Mouse (Mus musculus) embryonic facial prominence, embryonic 11.5 days (tissue): ENCODE data around the gene Socs2. TPM values are rescaled to one million over a fixed set of nuclear protein-coding genes. Genes with fewer than 3 reads are reported as not detected.

Experiments used
- ATAC-seq: fragments of 200-750 bp; cut with Nextera tagmentation; replicated peaks from 2 replicates; pipeline ENCODE4 v1.8.0; 2017; ENCODE audit warnings: low read depth; ENCODE audit not compliant: insufficient number of reproducible peaks, low FRiP score, low TSS enrichment
- DNase-seq: peaks from one replicate; pipeline ENCODE4 v3.0.0-alpha.2; 2015; ENCODE audit warnings: low spot score
- H3K27ac ChIP-seq: fragments of 300-500 bp; sonication (generic); replicated peaks from 2 replicates; pipeline ENCODE4 v1.5.1; 2014; ENCODE audit warnings: mild to moderate bottlenecking, low read depth, low read length, control low read depth
- H3K27me3 ChIP-seq: fragments of 300-500 bp; sonication (generic); 2 replicates; pipeline ENCODE4 v1.6.1; 2014; ENCODE audit warnings: mild to moderate bottlenecking, low read length, moderate library complexity, mixed read lengths; ENCODE audit not compliant: control insufficient read depth, insufficient read depth
- H3K36me3 ChIP-seq: fragments of 300-500 bp; sonication (generic); replicated peaks from 2 replicates; pipeline ENCODE4 v1.6.1; 2014; ENCODE audit warnings: low read depth, mild to moderate bottlenecking, low read length, moderate library complexity, mixed read lengths; ENCODE audit not compliant: control insufficient read depth, insufficient read depth
- H3K4me1 ChIP-seq: fragments of 300-500 bp; sonication (generic); 2 replicates; pipeline ENCODE4 v1.6.1; 2014; ENCODE audit warnings: low read length, mixed read lengths; ENCODE audit not compliant: control insufficient read depth, insufficient read depth
- H3K4me2 ChIP-seq: fragments of 300-500 bp; sonication (generic); 2 replicates; pipeline ENCODE4 v1.6.1; 2014; ENCODE audit warnings: low read depth, mild to moderate bottlenecking, control low read depth, low read length, moderate library complexity
- H3K4me3 ChIP-seq: fragments of 300-500 bp; sonication (generic); 2 replicates; pipeline ENCODE4 v1.5.1; 2014; ENCODE audit warnings: low read depth, low read length, control low read depth
- H3K9ac ChIP-seq: fragments of 300-500 bp; sonication (generic); replicated peaks from 2 replicates; pipeline ENCODE4 v1.6.1; 2014; ENCODE audit warnings: mild to moderate bottlenecking, control low read depth, low read length
- H3K9me3 ChIP-seq: fragments of 300-500 bp; sonication (generic); replicated peaks from 2 replicates; pipeline ENCODE4 v1.6.1; 2016; ENCODE audit warnings: mild to moderate bottlenecking, low read length, inconsistent platforms, mixed read lengths; ENCODE audit not compliant: control insufficient read depth
- WGBS: fragments of 180-500 bp; shearing (Covaris S2); extraction: QIAGEN DNeasy Blood & Tissue Kit; methylation state at CpG from one replicate; pipeline ENCODE4 v1.1.7; 2014; 5-methylcytosine and 5-hydroxymethylcytosine counted together
- polyA plus RNA-seq: library from polyadenylated mRNA; unstranded; fragments of >200 nt; fragmentation: Nextera tagmentation; extraction: Ambion mirVana; gene quantifications from 2 replicates; pipeline ENCODE4 v1.2.1, GENCODE M21; 2014

Socs2 gene
- polyA plus RNA-seq, 1 experiment from 2014 or later = 50.5 TPM

- Histone ChIP-seq H3K36me3 (no peaks in the 10 kb centered on the region), H3K4me2 (no peak overlapping the region)
- ATAC-seq = no peak
Observed at GRCm38 (mm10) chr10:95410209-95410608, 6.8 kb downstream of the Socs2 start.

GRCm38 (mm10) chr10:95409149-95409548, 7.8 kb downstream of the Socs2 start:
- no peak for DNase-seq
- Histone ChIP-seq H3K4me2 (no peak overlapping the region), H3K36me3 (no peaks in the 10 kb centered on the region), H3K4me1 (no peaks in the 10 kb centered on the region), H3K9me3 (no peaks in the 10 kb centered on the region), H3K9ac (no peak overlapping the region), H3K4me3 (no peak overlapping the region), H3K27me3 (no peaks in the 10 kb centered on the region), H3K27ac (no peak overlapping the region)
- 78% methylated on average over 7 of the region's 7 CpGs for WGBS
- no peak for ATAC-seq

More at GRCm38 (mm10) chr10:95410209-95410608, 6.8 kb downstream of the Socs2 start:
- Histone ChIP-seq H3K4me3 (no peak overlapping the region), H3K4me1 (no peaks in the 10 kb centered on the region), H3K27me3 (no peaks in the 10 kb centered on the region), H3K27ac (no peak overlapping the region), H3K9ac (no peak overlapping the region), H3K9me3 (no peaks in the 10 kb centered on the region)
- 89% methylated on average over 4 of the region's 4 CpGs for WGBS
- no peak for DNase-seq

GRCm38 (mm10) chr10:95408487-95408886, 8.5 kb downstream of the Socs2 start:
- H3K27ac ChIP-seq = no peak overlapping the region
- H3K4me2 ChIP-seq = no peak overlapping the region
- no peak overlapping the region for H3K9ac ChIP-seq
- H3K27me3 ChIP-seq = no peaks in the 10 kb centered on the region
- H3K36me3 ChIP-seq = no peaks in the 10 kb centered on the region
- DNase-seq (no peak), ATAC-seq (no peak)
- WGBS = 81% methylated on average over 9 of the region's 9 CpGs
- H3K9me3 ChIP-seq = no peaks in the 10 kb centered on the region
- no peak overlapping the region for H3K4me3 ChIP-seq
- no peaks in the 10 kb centered on the region for H3K4me1 ChIP-seq

GRCm38 (mm10) chr10:95407541-95408160, 9.3 kb downstream of the Socs2 start:
- no peak overlapping the region for H3K9ac ChIP-seq
- DNase-seq = no peak
- no peak for ATAC-seq
- no peaks in the 10 kb centered on the region for H3K36me3 ChIP-seq
- 73% methylated on average over 12 of the region's 12 CpGs for WGBS
- no peaks in the 10 kb centered on the region for H3K27me3 ChIP-seq
- no peak overlapping the region for H3K4me3 ChIP-seq
- no peak overlapping the region for H3K4me2 ChIP-seq
- H3K9me3 ChIP-seq = no peaks in the 10 kb centered on the region
- no peaks in the 10 kb centered on the region for H3K4me1 ChIP-seq
- H3K27ac ChIP-seq = no peak overlapping the region

GRCm38 (mm10) chr10:95404774-95405173, 12.2 kb downstream of the Socs2 start:
- DNase-seq (no peak), ATAC-seq (no peak)
- WGBS = 87% methylated on average over 2 of the region's 2 CpGs
- H3K4me2 ChIP-seq = no peak overlapping the region
- no peaks in the 10 kb centered on the region for H3K4me1 ChIP-seq
- no peak overlapping the region for H3K9ac ChIP-seq
- no peaks in the 10 kb centered on the region for H3K9me3 ChIP-seq
- no peaks in the 10 kb centered on the region for H3K27me3 ChIP-seq
- H3K4me3 ChIP-seq = no peak overlapping the region
- H3K36me3 ChIP-seq = no peaks in the 10 kb centered on the region
- H3K27ac ChIP-seq = no peak overlapping the region

GRCm38 (mm10) chr10:95399689-95400354, 17.2 kb downstream of the Socs2 start:
- 38% methylated on average over 13 of the region's 13 CpGs for whole genome bisulfite sequencing
- Histone ChIP-seq H3K9me3 (no peaks in the 10 kb centered on the region), H3K27ac (no peak overlapping the region)

GRCm38 (mm10) chr10:95398489-95398888, 18.5 kb downstream of the Socs2 start:
- H3K4me3 ChIP-seq = peak overlapping the region; percentile 18
- H3K9ac ChIP-seq = peak overlapping the region; percentile 46
- WGBS = 2% methylated on average over 18 of the region's 18 CpGs
- no peaks in the 10 kb centered on the region for H3K36me3 ChIP-seq
- no peak overlapping the region for H3K27ac ChIP-seq
- H3K4me1 ChIP-seq = peaks cover 2% of the 10 kb centered on the region; the same call in 1 of the 2 replicates
- H3K4me2 ChIP-seq = peak overlapping the region; percentile 40
- H3K9me3 ChIP-seq = no peaks in the 10 kb centered on the region
- peak; percentile 46 for DNase-seq
- H3K27me3 ChIP-seq = no peaks in the 10 kb centered on the region
- ATAC-seq = 0 out of 2 replicates have a peak, but pooled peaks have one; percentile 65

More at GRCm38 (mm10) chr10:95399689-95400354, 17.2 kb downstream of the Socs2 start:
- Histone ChIP-seq H3K36me3 (no peaks in the 10 kb centered on the region), H3K9ac (no peak overlapping the region), H3K27me3 (no peaks in the 10 kb centered on the region), H3K4me1 (peaks cover 2% of the 10 kb centered on the region; the same call in 1 of the 2 replicates), H3K4me3 (no peak overlapping the region), H3K4me2 (no peak overlapping the region)
- ATAC-seq (no peak), DNase-seq (peak; percentile 22)

GRCm38 (mm10) chr10:95397191-95397835, 19.7 kb downstream of the Socs2 start:
- 39% methylated on average over 7 of the region's 7 CpGs for WGBS

More at GRCm38 (mm10) chr10:95397191-95397835, 19.7 kb downstream of the Socs2 start:
- H3K27me3 ChIP-seq = no peaks in the 10 kb centered on the region
- H3K27ac ChIP-seq = no peak overlapping the region
- no peak for ATAC-seq
- DNase-seq = peak; percentile 21
- no peak overlapping the region for H3K4me2 ChIP-seq
- H3K4me1 ChIP-seq = peaks cover 2% of the 10 kb centered on the region; the same call in 1 of the 2 replicates
- H3K9ac ChIP-seq = no peak overlapping the region
- no peaks in the 10 kb centered on the region for H3K36me3 ChIP-seq
- no peak overlapping the region for H3K4me3 ChIP-seq
- H3K9me3 ChIP-seq = no peaks in the 10 kb centered on the region
